Mouse (Mus musculus): Measurements from ENCODE around the gene Banp. TPM values are rescaled to one million over a fixed set of nuclear protein-coding genes. Genes with fewer than 3 reads are reported as not detected.

Gene Banp
- polyA plus RNA-seq, 1 experiment from 2014 or later: 53.1 TPM

DNA sequence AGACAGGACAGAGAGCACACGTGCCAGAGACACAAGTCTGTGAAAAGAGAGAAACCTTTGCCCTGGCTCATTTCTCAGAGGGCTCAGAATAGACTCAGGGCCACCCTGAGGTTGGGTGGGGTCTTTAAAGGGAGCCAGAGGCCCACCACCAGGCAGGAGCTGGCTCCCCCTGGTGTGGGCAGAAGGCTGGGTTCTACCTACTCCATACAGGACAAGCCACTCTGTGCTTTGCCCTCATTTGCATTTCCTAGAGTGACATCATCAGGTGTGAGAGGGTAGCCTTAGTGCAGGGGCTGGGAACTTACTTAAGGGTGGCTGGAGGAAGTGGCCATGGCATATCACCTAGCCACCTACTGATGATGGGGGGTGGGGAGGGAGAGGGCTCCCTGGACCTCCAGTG is 106.6 kb downstream of the Banp start:
- no peak overlapping the region for H3K27ac ChIP-seq (ENCODE audit: low read depth, low read length)

DNA sequence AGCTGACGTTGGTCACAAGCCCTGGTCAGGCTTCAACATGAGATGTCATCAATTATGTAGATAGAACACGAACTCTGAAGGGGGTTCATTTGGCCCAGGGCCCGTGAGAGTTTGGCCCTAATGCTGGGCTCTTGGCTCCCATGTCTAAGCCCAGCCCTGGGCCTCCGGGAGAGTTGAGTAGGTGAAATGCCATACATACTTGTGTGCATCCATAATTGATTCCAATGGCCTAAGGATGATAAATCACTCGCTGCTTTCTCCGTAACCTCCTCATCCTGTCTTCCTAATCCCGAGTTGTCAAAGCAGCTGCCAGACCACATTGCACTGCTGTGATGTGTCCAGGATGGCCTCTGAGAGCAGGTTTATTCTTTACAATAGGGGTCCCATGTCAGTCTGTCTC is 107.3 kb downstream of the Banp start:
- Histone ChIP-seq H3K27ac (ENCODE audit: low read depth, low read length) (no peak overlapping the region), H3K36me3 (ENCODE audit: control insufficient read depth, insufficient read depth, low read length) (no peaks in the 10 kb centered on the region), H3K4me2 (ENCODE audit: low read depth, low read length, severe bottlenecking) (no peak overlapping the region), H3K4me1 (replicated peaks; ENCODE audit: control insufficient read depth, insufficient read depth, low read length) (no peaks in the 10 kb centered on the region), H3K9ac (ENCODE audit: low read length) (no peak overlapping the region), H3K4me3 (ENCODE audit: low read depth, low read length) (no peak overlapping the region), H3K9me3 (ENCODE audit: control insufficient read depth, low read length) (no peaks in the 10 kb centered on the region), H3K27me3 (ENCODE audit: control insufficient read depth, insufficient read depth, low read length) (no peaks in the 10 kb centered on the region)
- no peak for ATAC-seq (replicated peaks; ENCODE audit: low FRiP score)
- no peak for DNase-seq (ENCODE audit: low spot score)
- WGBS: 75% methylated on average over 7 of the region's 7 CpGs

More for the DNA sequence above, 106.6 kb downstream of the Banp start:
- ATAC-seq (replicated peaks; ENCODE audit: low FRiP score) (no peak), DNase-seq (ENCODE audit: low spot score) (no peak)
- no peak overlapping the region for H3K4me3 ChIP-seq (ENCODE audit: low read depth, low read length)
- no peaks in the 10 kb centered on the region for H3K27me3 ChIP-seq (ENCODE audit: control insufficient read depth, insufficient read depth, low read length)
- no peak overlapping the region for H3K4me2 ChIP-seq (ENCODE audit: low read depth, low read length, severe bottlenecking)
- H3K4me1 ChIP-seq (replicated peaks; ENCODE audit: control insufficient read depth, insufficient read depth, low read length): no peaks in the 10 kb centered on the region
- H3K36me3 ChIP-seq (ENCODE audit: control insufficient read depth, insufficient read depth, low read length): no peaks in the 10 kb centered on the region
- no peaks in the 10 kb centered on the region for H3K9me3 ChIP-seq (ENCODE audit: control insufficient read depth, low read length)
- H3K9ac ChIP-seq (ENCODE audit: low read length): no peak overlapping the region
- 22% methylated on average over 1 of the region's 1 CpGs for WGBS

DNA sequence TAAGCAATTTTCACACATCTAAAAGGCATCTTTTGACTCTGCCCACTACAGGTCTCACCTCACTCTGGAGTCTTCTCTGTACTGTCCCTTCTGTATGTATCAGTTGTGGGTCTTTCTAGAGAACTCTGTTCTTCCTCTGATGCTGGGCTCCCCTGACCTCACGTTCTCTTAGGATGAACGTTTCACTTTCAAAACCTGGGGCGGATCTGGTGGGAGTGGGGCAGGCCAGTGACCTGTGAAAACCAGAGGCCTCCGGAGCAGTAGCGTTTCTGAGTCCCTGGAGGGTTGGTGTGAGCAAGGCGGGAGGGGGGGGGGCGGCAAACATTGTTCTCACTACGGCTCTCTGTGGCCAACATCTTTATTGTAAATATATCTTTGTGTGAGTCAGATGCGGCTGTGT is 109.0 kb downstream of the Banp start:
- H3K4me3 ChIP-seq (ENCODE audit: low read depth, low read length): no peak overlapping the region
- no peak overlapping the region for H3K9ac ChIP-seq (ENCODE audit: low read length)
- ATAC-seq (replicated peaks; ENCODE audit: low FRiP score): no peak
- no peak overlapping the region for H3K4me2 ChIP-seq (ENCODE audit: low read depth, low read length, severe bottlenecking)
- WGBS: 60% methylated on average over 9 of the region's 9 CpGs
- H3K36me3 ChIP-seq (ENCODE audit: control insufficient read depth, insufficient read depth, low read length): no peaks in the 10 kb centered on the region
- H3K4me1 ChIP-seq (replicated peaks; ENCODE audit: control insufficient read depth, insufficient read depth, low read length): no peaks in the 10 kb centered on the region
- no peak for DNase-seq (ENCODE audit: low spot score)
- H3K9me3 ChIP-seq (ENCODE audit: control insufficient read depth, low read length): no peaks in the 10 kb centered on the region
- H3K27ac ChIP-seq (ENCODE audit: low read depth, low read length): no peak overlapping the region
- no peaks in the 10 kb centered on the region for H3K27me3 ChIP-seq (ENCODE audit: control insufficient read depth, insufficient read depth, low read length)

DNA sequence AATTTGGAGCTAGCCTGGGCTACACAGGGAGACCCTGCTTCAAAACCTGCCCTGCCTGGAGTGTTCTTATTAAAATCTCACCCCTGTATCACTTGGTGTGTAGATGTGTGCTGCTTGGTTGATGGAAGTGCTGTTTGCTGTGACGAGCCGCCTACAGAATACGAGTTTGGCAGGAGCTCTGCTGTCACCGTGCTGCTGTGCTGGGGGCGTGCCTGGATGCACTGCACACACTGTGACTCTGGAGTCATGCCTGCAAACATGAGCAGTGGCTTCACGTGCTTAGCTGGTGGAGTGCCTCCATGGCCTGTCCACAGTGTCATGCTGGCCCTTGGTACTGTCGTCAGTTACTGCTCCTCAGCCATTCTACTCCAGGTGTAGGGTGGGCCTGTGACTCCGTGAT is 109.4 kb downstream of the Banp start:
- 87% methylated on average over 8 of the region's 8 CpGs for WGBS
- no peaks in the 10 kb centered on the region for H3K36me3 ChIP-seq (ENCODE audit: control insufficient read depth, insufficient read depth, low read length)
- no peak for DNase-seq (ENCODE audit: low spot score)
- H3K4me3 ChIP-seq (ENCODE audit: low read depth, low read length): no peak overlapping the region
- ATAC-seq (replicated peaks; ENCODE audit: low FRiP score): no peak
- H3K9ac ChIP-seq (ENCODE audit: low read length): no peak overlapping the region
- no peak overlapping the region for H3K27ac ChIP-seq (ENCODE audit: low read depth, low read length)
- H3K4me1 ChIP-seq (replicated peaks; ENCODE audit: control insufficient read depth, insufficient read depth, low read length): no peaks in the 10 kb centered on the region
- no peaks in the 10 kb centered on the region for H3K9me3 ChIP-seq (ENCODE audit: control insufficient read depth, low read length)
- H3K27me3 ChIP-seq (ENCODE audit: control insufficient read depth, insufficient read depth, low read length): no peaks in the 10 kb centered on the region
- no peak overlapping the region for H3K4me2 ChIP-seq (ENCODE audit: low read depth, low read length, severe bottlenecking)

DNA sequence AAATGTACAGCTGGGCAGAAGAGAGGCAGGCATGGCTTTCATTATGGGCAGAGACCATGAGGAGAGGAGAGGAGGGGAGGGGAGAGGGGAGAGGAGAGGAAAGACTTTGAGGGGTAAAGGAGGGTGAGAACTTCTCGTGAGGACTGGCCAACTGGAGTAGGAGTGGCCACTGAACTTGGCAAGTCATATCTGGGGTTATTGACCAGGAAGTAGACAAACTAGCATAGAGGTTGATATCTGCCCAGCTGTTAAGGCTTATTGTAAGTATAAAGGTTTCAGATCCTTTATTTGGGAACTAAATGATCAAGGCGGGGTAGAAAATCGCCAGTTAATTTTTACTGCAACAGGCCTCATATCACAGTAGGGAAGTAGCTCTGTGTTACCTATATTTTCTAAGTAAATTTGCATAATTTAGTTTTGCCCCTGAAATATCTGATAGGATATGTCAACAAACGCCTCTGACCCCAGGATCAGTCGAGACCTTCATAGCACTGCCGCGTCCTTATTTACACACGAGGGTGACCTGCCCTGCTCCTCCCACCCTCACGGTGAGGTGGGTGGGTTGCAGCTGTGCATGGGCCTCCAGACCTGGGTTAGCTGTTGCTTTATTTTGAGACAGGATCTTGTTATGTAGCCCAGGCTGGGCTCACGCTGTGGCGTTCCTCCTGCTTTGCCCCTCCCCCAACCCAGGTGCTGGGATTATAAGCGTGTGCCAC is 113.1 kb downstream of the Banp start:
- H3K27ac ChIP-seq (ENCODE audit: low read depth, low read length): no peak overlapping the region

DNA sequence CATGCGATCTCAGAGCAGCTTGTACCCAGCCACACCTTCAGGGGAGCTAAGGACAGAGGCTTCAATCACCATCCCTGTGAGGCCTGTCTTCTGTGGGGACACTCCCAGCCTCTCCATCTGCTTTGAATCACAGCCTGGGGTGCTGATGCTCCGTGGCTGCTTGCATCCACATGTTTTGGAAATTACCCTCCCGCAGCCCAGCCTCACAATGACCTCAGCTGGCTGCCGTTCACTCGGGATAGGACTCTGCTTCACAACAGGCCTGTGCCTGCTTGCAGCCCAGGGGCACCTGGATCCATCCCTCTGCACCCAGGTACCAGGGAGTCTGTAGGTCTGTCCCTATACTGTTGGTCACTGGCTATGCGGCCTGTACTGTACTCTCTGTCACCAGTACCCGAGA is 114.8 kb downstream of the Banp start:
- WGBS: 71% methylated on average over 7 of the region's 7 CpGs

More for the DNA sequence above, 113.1 kb downstream of the Banp start:
- no peaks in the 10 kb centered on the region for H3K9me3 ChIP-seq (ENCODE audit: control insufficient read depth, low read length)
- DNase-seq (ENCODE audit: low spot score): no peak
- no peak overlapping the region for H3K9ac ChIP-seq (ENCODE audit: low read length)
- no peak overlapping the region for H3K4me2 ChIP-seq (ENCODE audit: low read depth, low read length, severe bottlenecking)
- no peak overlapping the region for H3K4me3 ChIP-seq (ENCODE audit: low read depth, low read length)
- no peaks in the 10 kb centered on the region for H3K36me3 ChIP-seq (ENCODE audit: control insufficient read depth, insufficient read depth, low read length)
- 83% methylated on average over 12 of the region's 12 CpGs for WGBS
- no peaks in the 10 kb centered on the region for H3K4me1 ChIP-seq (replicated peaks; ENCODE audit: control insufficient read depth, insufficient read depth, low read length)
- H3K27me3 ChIP-seq (ENCODE audit: control insufficient read depth, insufficient read depth, low read length): no peaks in the 10 kb centered on the region
- ATAC-seq (replicated peaks; ENCODE audit: low FRiP score): no peak

DNA sequence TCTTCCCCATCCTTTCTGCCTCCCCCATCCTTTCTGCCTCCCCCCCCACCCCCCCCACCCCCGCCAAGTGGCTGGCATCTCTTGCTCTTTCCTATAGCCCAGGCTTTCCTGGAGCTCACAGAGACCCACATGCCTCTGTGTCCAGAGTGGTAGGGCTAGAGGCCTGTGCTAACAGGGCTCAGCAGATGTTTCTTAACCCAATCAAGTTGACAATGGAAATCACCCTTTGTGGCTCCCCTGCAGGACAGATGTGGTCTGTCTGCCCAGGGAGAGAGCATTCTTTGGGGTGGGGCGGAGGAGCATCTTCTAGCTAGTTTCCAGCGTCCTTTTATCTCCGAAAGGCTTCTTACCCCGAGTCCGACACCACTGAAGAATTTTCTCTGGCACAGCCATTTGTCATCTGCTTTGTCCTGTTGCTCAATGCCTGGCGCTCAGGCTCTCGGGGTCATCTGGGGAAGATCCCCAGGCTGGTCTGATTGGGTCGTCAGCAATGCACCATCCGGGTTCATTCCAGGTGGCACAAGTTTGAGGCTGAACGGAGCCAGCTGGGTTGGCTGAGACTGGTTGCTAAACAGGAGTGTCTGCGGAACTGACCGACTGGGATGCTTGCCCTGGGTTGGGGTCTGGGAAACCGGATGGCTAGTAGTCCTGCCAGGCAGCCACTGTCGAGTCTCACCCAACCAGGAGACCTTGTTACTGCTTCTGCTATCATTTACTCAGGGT is 118.4 kb downstream of the Banp start:
- ATAC-seq (replicated peaks; ENCODE audit: low FRiP score): no peak
- Histone ChIP-seq H3K4me3 (ENCODE audit: low read depth, low read length) (no peak overlapping the region), H3K4me2 (ENCODE audit: low read depth, low read length, severe bottlenecking) (no peak overlapping the region), H3K27ac (ENCODE audit: low read depth, low read length) (no peak overlapping the region), H3K9me3 (ENCODE audit: control insufficient read depth, low read length) (no peaks in the 10 kb centered on the region), H3K4me1 (replicated peaks; ENCODE audit: control insufficient read depth, insufficient read depth, low read length) (no peaks in the 10 kb centered on the region), H3K27me3 (ENCODE audit: control insufficient read depth, insufficient read depth, low read length) (no peaks in the 10 kb centered on the region), H3K9ac (ENCODE audit: low read length) (no peak overlapping the region), H3K36me3 (ENCODE audit: control insufficient read depth, insufficient read depth, low read length) (no peaks in the 10 kb centered on the region)
- WGBS: 82% methylated on average over 15 of the region's 15 CpGs
- DNase-seq (ENCODE audit: low spot score): no peak

More for the DNA sequence above, 114.8 kb downstream of the Banp start:
- H3K27ac ChIP-seq (ENCODE audit: low read depth, low read length): no peak overlapping the region
- H3K4me1 ChIP-seq (replicated peaks; ENCODE audit: control insufficient read depth, insufficient read depth, low read length): no peaks in the 10 kb centered on the region
- H3K4me3 ChIP-seq (ENCODE audit: low read depth, low read length): no peak overlapping the region
- H3K27me3 ChIP-seq (ENCODE audit: control insufficient read depth, insufficient read depth, low read length): no peaks in the 10 kb centered on the region
- H3K9me3 ChIP-seq (ENCODE audit: control insufficient read depth, low read length): no peaks in the 10 kb centered on the region
- DNase-seq (ENCODE audit: low spot score): no peak
- no peaks in the 10 kb centered on the region for H3K36me3 ChIP-seq (ENCODE audit: control insufficient read depth, insufficient read depth, low read length)
- no peak overlapping the region for H3K9ac ChIP-seq (ENCODE audit: low read length)
- ATAC-seq (replicated peaks; ENCODE audit: low FRiP score): no peak
- no peak overlapping the region for H3K4me2 ChIP-seq (ENCODE audit: low read depth, low read length, severe bottlenecking)

DNA sequence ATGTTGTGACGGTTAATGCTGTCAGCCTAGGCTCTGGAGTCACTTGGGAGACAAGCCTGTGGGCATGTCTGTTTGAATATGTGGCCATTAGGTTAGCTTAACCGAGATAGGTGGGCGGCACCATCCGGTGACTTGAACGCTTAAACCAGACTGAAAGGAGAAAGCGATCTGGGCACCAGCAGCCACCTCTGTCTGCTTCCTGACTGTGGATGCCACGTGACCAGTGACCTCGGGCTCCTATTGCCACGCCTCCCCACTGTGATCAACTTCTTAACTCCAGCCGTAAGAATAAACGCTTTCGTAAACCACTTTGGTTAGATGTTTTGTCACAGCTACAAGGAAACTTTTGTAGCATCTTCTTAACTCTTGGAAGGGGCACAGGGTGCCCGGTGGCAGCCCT is 119.1 kb downstream of the Banp start:
- no peak for ATAC-seq (replicated peaks; ENCODE audit: low FRiP score)

DNA sequence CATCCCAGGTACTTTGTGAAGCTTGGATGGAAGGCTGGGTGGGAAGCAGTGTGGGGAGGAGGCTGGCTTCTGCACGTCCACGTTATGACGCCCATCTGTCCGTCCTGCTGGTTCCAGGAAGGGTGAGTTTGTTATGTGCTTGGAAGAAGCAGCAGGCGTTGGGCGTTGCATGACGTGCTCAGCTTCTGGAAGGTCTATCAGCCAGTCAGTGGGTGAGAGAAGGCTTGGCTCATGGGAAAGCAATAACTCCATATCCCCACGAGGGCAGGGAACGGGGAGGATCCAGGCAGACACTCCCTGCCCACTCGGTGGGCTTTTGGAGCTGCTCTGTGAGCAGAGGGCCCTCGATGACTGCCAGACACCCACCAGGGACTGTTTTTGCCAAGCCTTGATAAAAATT is 119.7 kb downstream of the Banp start:
- DNase-seq (ENCODE audit: low spot score): no peak
- Histone ChIP-seq H3K4me1 (replicated peaks; ENCODE audit: control insufficient read depth, insufficient read depth, low read length) (no peaks in the 10 kb centered on the region), H3K27me3 (ENCODE audit: control insufficient read depth, insufficient read depth, low read length) (no peaks in the 10 kb centered on the region), H3K4me2 (ENCODE audit: low read depth, low read length, severe bottlenecking) (no peak overlapping the region), H3K4me3 (ENCODE audit: low read depth, low read length) (no peak overlapping the region), H3K36me3 (ENCODE audit: control insufficient read depth, insufficient read depth, low read length) (no peaks in the 10 kb centered on the region), H3K27ac (ENCODE audit: low read depth, low read length) (no peak overlapping the region), H3K9me3 (ENCODE audit: control insufficient read depth, low read length) (no peaks in the 10 kb centered on the region), H3K9ac (ENCODE audit: low read length) (no peak overlapping the region)
- no peak for ATAC-seq (replicated peaks; ENCODE audit: low FRiP score)
- WGBS: 89% methylated on average over 11 of the region's 11 CpGs

More for the DNA sequence above, 119.1 kb downstream of the Banp start:
- 82% methylated on average over 13 of the region's 13 CpGs for WGBS
- H3K9me3 ChIP-seq (ENCODE audit: control insufficient read depth, low read length): no peaks in the 10 kb centered on the region
- no peak overlapping the region for H3K4me2 ChIP-seq (ENCODE audit: low read depth, low read length, severe bottlenecking)
- H3K36me3 ChIP-seq (ENCODE audit: control insufficient read depth, insufficient read depth, low read length): no peaks in the 10 kb centered on the region
- no peak for DNase-seq (ENCODE audit: low spot score)
- no peak overlapping the region for H3K9ac ChIP-seq (ENCODE audit: low read length)
- H3K4me3 ChIP-seq (ENCODE audit: low read depth, low read length): no peak overlapping the region
- no peaks in the 10 kb centered on the region for H3K27me3 ChIP-seq (ENCODE audit: control insufficient read depth, insufficient read depth, low read length)
- no peak overlapping the region for H3K27ac ChIP-seq (ENCODE audit: low read depth, low read length)
- H3K4me1 ChIP-seq (replicated peaks; ENCODE audit: control insufficient read depth, insufficient read depth, low read length): no peaks in the 10 kb centered on the region
